Mouse (Mus musculus): Measurements from ENCODE around the gene Clstn1. TPM values are rescaled to one million over a fixed set of nuclear protein-coding genes. Genes with fewer than 3 reads are reported as not detected.

Gene Clstn1
- 36.0 and 57.4 TPM in 2 replicates for polyA plus RNA-seq (2016; fragmentation: Nextera tagmentation; extraction: Ambion mirVana)

DNA sequence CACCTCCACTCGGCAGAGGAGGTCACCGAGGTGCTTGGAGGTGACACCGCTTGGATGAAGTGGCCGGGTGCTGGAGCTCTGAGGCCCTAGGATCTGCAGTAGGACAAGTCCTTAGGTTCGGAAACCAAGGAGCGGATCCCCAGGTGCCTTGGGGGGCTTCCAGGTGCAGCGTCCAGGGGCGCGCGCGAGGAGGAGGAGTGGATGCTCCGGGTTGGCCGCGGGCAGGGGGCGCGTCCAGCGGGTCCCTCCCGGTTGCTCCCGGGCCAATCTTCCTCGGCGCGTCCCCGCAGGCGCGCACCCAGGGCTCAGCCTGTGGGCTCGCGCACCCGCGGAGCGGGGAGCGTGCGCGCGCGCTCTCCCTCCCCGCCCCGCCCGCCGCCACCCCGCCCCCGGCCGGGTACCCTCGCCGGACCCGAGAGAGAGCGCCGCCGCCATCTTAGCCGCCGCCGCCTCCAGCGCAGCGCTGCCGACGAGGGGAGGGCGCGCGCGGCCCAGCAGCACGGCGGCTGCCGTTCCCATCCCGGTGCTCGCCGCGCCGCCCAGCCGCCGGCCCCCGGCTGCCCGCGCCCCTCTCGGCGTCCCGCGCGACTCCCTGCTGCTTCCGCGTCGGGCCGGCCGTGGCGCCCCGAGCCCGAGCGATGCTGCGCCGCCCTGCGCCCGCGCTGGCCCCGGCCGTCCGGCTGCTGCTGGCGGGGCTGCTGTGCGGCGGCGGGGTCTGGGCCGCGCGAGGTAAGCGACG lies at the start of gene Clstn1:
TSS of gene Clstn1 (plus strand) at position 425 of the 739 bp plus-strand sequence.
- under 1% methylated on average over 103 of the region's 103 CpGs for WGBS
- H3K4me3 ChIP-seq, result peak within 1 kb of the TSS; percentile 81
- H3K27ac ChIP-seq, result peak within 1 kb of the TSS; percentile 94
- peaks cover 36% of the 10 kb centered on the region for H3K4me1 ChIP-seq (replicated peaks)
- H3K9me3 ChIP-seq, result no peaks in the 10 kb centered on the region
- peak; percentile 81 for DNase-seq (ENCODE audit: low spot score)
- H3K36me3 ChIP-seq, result peaks cover 2% of the 10 kb centered on the region; the same call in 1 of the 2 replicates
- peaks cover 61% of the 10 kb centered on the region for H3K27me3 ChIP-seq (ENCODE audit: insufficient read depth, poor library complexity, severe bottlenecking)

DNA sequence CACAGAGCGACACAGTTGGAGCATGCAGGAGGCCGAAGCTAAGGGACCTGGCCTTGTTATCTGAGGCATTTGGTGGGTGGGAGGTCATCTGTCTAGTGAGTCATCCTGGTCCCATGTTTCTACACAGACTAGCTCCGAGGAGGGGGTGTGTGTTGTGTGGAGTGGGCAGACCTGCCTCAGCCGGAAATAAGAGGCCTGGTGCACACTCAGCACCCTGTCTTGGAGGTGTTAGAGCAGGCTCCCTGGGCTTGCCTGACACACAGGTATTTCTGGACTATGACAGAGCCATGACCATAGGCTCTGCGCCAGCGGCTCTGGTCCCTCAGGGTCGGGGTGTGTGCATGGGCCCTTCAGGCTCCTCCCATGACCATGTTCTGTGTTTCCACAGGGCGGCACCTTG lies 46.8 kb upstream of the Clstn1 start:
- Histone ChIP-seq H3K36me3 (peaks cover 5% of the 10 kb centered on the region; the same call in 1 of the 2 replicates), H3K4me1 (replicated peaks) (peaks cover 20% of the 10 kb centered on the region), H3K4me3 (no peak overlapping the region), H3K27me3 (ENCODE audit: insufficient read depth, poor library complexity, severe bottlenecking) (no peaks in the 10 kb centered on the region), H3K9me3 (no peaks in the 10 kb centered on the region), H3K27ac (no peak overlapping the region)
- 85% methylated on average over 8 of the region's 8 CpGs for WGBS
- no peak for DNase-seq (ENCODE audit: low spot score)

DNA sequence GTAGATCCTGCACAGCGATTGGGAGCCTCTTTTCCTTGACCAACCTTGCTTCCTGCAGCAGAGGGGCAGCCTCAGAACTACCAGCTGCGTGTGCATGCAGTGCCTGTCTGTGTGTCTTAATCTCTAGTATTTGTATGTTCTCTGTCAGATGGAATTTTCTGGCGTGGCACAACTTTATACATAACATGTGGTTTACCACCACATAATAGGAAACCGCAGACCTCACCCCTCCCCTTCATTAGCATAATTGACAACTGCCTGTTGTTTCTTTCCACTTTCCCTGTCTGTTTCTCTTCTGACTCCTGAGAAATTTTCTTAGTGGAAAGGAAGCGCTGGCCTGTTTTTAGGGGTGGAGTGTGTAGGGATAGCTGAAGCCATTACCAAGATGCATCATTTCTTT lies 44.3 kb upstream of the Clstn1 start:
- Histone ChIP-seq H3K4me1 (replicated peaks) (peaks cover 26% of the 10 kb centered on the region), H3K36me3 (peaks cover 23% of the 10 kb centered on the region), H3K27me3 (ENCODE audit: insufficient read depth, poor library complexity, severe bottlenecking) (no peaks in the 10 kb centered on the region), H3K27ac (no peak overlapping the region), H3K4me3 (no peak overlapping the region), H3K9me3 (no peaks in the 10 kb centered on the region)
- WGBS, result 76% methylated on average over 5 of the region's 5 CpGs
- DNase-seq (ENCODE audit: low spot score), result no peak

DNA sequence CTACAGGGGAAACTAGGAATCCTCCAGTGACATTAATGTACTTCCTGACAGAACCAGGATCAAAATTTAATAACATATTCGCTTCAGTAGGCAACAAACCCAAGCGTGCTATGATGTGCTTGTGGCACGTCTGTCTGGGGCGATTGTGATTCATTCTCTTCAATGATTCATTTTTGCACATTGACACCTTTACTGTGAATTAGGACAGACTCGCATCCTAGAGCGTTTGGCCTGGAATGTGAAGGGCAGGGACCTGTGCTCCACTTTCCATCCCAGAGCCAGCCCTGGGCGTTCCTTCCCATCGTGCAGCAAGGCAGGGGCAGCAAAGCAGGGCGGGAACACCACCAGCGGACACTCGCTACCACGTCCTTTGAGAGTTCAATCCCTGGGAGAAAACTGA lies 43.8 kb upstream of the Clstn1 start:
- Histone ChIP-seq H3K9me3 (no peaks in the 10 kb centered on the region), H3K27ac (no peak overlapping the region), H3K36me3 (peaks cover 27% of the 10 kb centered on the region), H3K4me3 (no peak overlapping the region), H3K27me3 (ENCODE audit: insufficient read depth, poor library complexity, severe bottlenecking) (no peaks in the 10 kb centered on the region), H3K4me1 (replicated peaks) (peaks cover 26% of the 10 kb centered on the region)
- WGBS, result 82% methylated on average over 12 of the region's 12 CpGs
- DNase-seq (ENCODE audit: low spot score), result no peak

DNA sequence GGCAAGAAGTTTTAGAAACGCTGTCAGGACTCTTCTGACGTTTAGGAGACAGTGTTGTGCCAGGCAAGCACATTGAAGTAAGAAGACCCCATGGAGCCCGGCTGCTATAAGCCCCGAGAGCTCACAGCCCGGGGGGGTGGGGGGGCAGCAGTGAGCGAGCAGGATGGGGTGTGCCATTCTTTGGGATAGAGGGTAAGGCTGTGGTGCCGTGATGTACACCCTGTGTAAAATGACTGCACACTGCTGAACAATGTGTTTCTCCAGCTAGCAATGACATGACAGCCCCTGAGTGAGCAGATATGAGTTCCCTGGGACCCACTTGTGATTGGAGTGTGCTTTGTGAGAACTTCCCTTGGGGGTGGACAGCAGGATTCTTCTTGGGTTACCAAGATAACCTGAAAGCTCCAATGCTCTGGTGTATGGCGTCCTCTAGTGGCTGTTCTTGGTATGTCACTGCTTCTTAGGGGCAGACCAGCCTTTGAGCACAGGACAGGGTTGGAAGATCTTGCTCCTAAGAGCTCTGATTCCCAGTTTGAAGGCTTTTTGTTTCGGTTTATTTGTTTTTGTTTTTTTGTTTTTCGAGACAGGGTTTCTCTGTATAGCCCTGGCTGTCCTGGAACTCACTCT lies 43.2 kb upstream of the Clstn1 start:
- Histone ChIP-seq H3K4me1 (replicated peaks) (peaks cover 26% of the 10 kb centered on the region), H3K36me3 (peaks cover 33% of the 10 kb centered on the region), H3K27ac (no peak overlapping the region), H3K27me3 (ENCODE audit: insufficient read depth, poor library complexity, severe bottlenecking) (no peaks in the 10 kb centered on the region), H3K9me3 (no peaks in the 10 kb centered on the region), H3K4me3 (no peak overlapping the region)
- DNase-seq (ENCODE audit: low spot score), result peak; percentile 85
- WGBS, result 53% methylated on average over 10 of the region's 10 CpGs

DNA sequence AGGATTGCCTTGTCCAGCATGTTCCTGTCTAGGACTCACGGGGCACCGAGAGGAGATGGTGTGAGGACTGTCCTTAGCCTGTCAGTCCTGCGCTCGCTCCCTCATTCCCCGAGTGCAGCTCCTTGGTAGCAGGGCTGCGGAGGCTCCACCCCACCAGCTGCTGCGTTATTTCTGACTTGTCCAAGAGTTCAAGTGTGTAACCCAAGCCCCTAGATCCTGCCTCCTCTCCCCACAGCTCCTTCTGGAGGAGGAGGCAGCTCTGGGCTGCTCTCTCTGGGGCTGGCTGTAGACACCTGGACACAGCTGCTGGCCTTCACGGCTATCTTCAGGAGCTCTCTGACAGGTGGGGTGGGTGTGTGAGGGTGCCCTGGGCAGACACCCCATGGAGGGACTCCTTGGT lies 41.4 kb upstream of the Clstn1 start:
- peaks cover 25% of the 10 kb centered on the region for H3K4me1 ChIP-seq (replicated peaks)
- no peak for DNase-seq (ENCODE audit: low spot score)
- no peaks in the 10 kb centered on the region for H3K9me3 ChIP-seq
- no peaks in the 10 kb centered on the region for H3K27me3 ChIP-seq (ENCODE audit: insufficient read depth, poor library complexity, severe bottlenecking)
- H3K4me3 ChIP-seq, result no peak overlapping the region
- no peak overlapping the region for H3K27ac ChIP-seq
- WGBS, result 91% methylated on average over 8 of the region's 8 CpGs
- peaks cover 42% of the 10 kb centered on the region for H3K36me3 ChIP-seq

DNA sequence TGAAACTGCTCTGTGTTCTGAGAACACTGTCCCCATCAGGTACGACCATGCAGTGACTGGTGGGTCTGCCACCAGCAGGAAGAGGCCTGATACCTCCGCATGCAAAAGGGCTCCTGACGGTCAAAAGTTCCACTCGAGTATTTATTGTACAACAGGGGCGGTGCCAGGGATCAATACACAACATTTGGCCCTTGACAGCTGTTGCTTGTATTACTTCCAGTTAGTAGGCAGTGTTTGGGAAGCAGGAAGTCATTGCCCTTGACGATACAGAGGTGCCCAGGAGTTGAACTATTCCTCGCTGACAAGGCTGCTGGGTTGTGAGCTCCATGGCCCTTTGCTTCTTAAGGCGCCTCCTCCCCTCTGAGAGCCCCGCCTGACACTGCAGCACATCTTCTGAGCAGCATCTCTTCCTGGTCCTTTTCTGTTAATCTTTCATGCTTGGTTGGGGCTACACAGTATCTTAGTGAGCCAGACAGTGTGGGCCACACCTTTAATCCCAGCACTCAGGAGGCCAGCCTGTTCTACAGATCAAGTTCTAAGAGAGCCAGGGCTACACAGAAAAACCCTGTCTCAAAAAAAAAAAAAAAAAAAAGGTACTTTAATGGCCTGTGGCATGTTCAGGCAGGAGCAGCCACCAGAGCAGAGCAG lies 39.3 kb upstream of the Clstn1 start:
- no peak for DNase-seq (ENCODE audit: low spot score)
- 90% methylated on average over 9 of the region's 9 CpGs for WGBS
- H3K4me1 ChIP-seq (replicated peaks), result peaks cover 22% of the 10 kb centered on the region
- H3K36me3 ChIP-seq, result peaks cover 50% of the 10 kb centered on the region
- no peaks in the 10 kb centered on the region for H3K27me3 ChIP-seq (ENCODE audit: insufficient read depth, poor library complexity, severe bottlenecking)
- no peak overlapping the region for H3K4me3 ChIP-seq
- no peak overlapping the region for H3K27ac ChIP-seq
- H3K9me3 ChIP-seq, result no peaks in the 10 kb centered on the region

DNA sequence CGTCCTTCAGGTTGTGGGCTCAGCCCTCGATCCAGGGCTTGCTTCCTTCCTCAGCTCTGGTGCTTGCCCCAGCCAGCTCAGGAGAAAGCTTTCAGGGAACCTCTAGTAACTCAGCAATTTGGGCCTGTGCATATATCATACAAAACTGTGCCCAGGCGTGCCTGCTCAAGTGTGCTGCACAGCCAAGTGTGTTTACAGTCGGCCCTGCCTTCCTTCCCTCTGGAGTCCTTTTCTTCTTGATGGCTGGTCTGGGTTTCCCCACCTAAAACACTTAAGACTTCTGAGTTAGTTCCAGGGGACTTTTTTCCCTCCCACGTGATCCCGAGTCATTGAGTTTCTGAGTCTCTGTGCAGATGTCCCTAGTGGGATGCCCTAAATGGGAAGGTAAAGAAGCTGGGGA lies 38.7 kb upstream of the Clstn1 start:
- no peaks in the 10 kb centered on the region for H3K9me3 ChIP-seq
- WGBS, result 85% methylated on average over 6 of the region's 6 CpGs
- H3K27ac ChIP-seq, result no peak overlapping the region
- H3K27me3 ChIP-seq (ENCODE audit: insufficient read depth, poor library complexity, severe bottlenecking), result no peaks in the 10 kb centered on the region
- H3K4me1 ChIP-seq (replicated peaks), result peaks cover 17% of the 10 kb centered on the region
- peaks cover 55% of the 10 kb centered on the region for H3K36me3 ChIP-seq
- no peak for DNase-seq (ENCODE audit: low spot score)
- no peak overlapping the region for H3K4me3 ChIP-seq

DNA sequence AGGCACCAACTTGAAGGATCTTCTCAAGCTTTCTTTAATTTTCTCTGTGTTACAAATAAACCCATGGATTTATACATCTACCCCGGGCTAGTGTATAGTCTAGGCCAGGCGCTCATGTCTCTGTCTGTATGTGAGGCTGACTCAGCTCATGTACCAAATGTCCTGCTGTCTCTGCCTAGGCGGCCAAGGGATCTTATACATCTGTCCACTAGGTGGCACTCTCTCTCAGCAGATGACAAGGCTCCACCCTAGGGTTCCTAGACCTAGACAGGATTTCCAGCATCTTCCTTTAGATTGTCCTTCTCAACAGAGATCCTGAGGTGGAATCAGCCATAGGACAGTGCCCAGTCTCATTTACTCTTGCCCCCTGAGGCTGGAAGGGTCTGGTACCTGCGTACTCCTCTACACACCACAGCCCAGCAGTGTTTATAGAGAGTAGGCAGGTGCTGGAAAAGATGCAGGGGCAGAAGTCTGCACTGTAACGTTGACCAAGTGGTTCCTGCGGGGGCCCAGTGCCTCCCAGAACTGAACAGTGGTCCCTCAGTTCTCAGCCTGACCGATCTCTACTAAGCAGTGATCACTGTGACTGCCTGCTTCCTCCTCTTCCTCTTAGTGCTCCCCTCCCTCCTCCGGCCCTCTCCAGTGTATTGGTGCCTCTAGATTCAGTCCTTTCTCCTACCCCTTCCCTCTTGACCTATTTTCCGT lies 36.9 kb upstream of the Clstn1 start:
- DNase-seq (ENCODE audit: low spot score), result peak; percentile 76
- no peaks in the 10 kb centered on the region for H3K9me3 ChIP-seq
- peaks cover 11% of the 10 kb centered on the region for H3K4me1 ChIP-seq (replicated peaks)
- H3K4me3 ChIP-seq, result no peak overlapping the region
- 66% methylated on average over 9 of the region's 9 CpGs for WGBS
- H3K27me3 ChIP-seq (ENCODE audit: insufficient read depth, poor library complexity, severe bottlenecking), result no peaks in the 10 kb centered on the region
- H3K36me3 ChIP-seq, result peaks cover 53% of the 10 kb centered on the region
- H3K27ac ChIP-seq, result no peak overlapping the region

DNA sequence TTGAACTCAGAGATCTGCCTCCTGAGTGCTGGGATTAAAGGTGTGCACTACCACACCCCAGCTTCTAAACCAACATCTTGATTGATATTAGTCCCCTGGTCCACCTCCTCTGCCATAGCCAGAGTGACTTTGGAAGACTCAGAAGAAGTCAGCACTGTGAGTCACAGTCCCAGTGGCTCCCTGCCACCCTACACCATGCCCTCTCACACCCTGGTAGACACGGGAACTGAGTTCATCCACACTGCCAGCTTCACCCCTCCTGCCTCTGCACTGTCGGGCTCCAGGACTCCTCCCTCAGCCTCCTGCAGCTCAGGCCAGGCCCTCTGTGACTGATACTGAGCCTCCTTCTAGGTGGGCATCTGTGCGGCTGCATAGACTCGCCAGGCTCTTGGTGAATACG lies 35.4 kb upstream of the Clstn1 start:
- no peaks in the 10 kb centered on the region for H3K27me3 ChIP-seq (ENCODE audit: insufficient read depth, poor library complexity, severe bottlenecking)
- 77% methylated on average over 5 of the region's 5 CpGs for WGBS
- H3K9me3 ChIP-seq, result no peaks in the 10 kb centered on the region
- H3K27ac ChIP-seq, result no peak overlapping the region
- H3K4me3 ChIP-seq, result no peak overlapping the region
- H3K36me3 ChIP-seq, result peaks cover 46% of the 10 kb centered on the region
- no peak for DNase-seq (ENCODE audit: low spot score)
- peaks cover 5% of the 10 kb centered on the region for H3K4me1 ChIP-seq (replicated peaks)

DNA sequence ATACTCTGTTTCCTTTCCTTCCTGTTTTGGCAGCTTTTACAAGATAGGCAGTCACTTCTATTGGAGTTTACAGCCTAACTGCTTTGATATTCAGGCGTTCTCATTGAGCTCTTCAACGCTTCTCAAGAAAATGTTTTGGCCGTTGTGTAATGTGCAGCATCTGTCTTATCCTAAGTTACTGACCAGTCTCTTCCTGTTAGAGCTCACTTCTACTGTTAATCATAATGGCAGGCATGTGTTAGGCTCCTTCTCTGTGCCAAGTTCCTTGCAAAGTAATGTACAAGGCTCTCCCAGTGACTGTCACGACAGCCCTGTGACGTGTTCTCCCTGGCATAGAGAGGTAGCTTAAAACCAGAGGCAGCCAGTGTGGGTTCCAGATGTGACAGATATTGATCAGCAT lies 34.6 kb upstream of the Clstn1 start:
- WGBS, result 94% methylated on average over 5 of the region's 5 CpGs

DNA sequence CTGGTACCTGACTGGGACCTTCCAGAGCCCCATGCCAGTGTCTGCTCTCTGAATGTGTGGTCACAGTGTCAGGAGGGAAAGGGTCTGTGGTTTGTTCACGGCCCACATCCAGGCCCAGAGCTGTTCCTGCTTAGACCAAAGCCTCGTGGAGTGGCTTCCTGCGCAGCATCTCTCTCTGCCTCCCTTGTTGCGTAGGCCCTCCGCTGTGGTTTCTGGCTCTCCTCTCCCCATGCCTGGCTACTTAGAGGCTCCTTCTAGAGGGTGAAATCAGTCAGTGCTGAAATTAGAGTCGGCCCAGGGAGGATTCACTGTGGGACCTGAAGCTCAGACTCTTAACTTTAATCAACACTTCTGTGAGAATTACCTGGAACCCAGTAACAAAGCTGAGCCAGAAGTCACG lies 32.4 kb upstream of the Clstn1 start:
- peaks cover 9% of the 10 kb centered on the region for H3K4me1 ChIP-seq (replicated peaks)
- H3K36me3 ChIP-seq, result peaks cover 43% of the 10 kb centered on the region
- no peaks in the 10 kb centered on the region for H3K27me3 ChIP-seq (ENCODE audit: insufficient read depth, poor library complexity, severe bottlenecking)
- H3K27ac ChIP-seq, result no peak overlapping the region
- H3K9me3 ChIP-seq, result no peaks in the 10 kb centered on the region
- WGBS, result 80% methylated on average over 7 of the region's 7 CpGs
- no peak overlapping the region for H3K4me3 ChIP-seq
- DNase-seq (ENCODE audit: low spot score), result no peak

More for the DNA sequence above, 34.6 kb upstream of the Clstn1 start:
- Histone ChIP-seq H3K27me3 (ENCODE audit: insufficient read depth, poor library complexity, severe bottlenecking) (no peaks in the 10 kb centered on the region), H3K9me3 (no peaks in the 10 kb centered on the region), H3K4me1 (replicated peaks) (peaks cover 5% of the 10 kb centered on the region), H3K36me3 (peaks cover 44% of the 10 kb centered on the region), H3K27ac (no peak overlapping the region), H3K4me3 (no peak overlapping the region)
- DNase-seq (ENCODE audit: low spot score), result no peak

Data from hindbrain, embryonic 10.5 days (tissue).